In the genomic region with DNA sequence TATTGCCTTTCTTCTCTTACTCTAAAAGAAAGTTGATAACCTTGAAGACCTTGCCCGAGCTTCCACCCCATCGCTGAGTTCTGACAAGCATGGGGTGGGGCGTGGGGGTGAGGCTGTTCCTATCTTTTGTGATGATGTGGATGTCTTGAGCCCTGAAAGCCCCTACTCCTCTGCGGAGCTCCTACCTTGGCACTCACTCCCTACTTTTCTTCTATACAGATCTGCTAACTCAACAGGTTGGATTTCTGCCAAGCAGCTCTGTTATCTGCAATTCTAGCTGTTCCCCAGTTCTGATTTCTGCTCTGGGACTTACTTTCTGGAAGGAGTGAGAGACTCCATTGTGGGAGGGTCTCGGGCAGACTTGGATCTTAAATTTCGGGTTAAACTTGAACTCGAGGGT, we compare ENCODE assay signal across 15 mouse cellular contexts. TPM values are rescaled to one million over a fixed set of nuclear protein-coding genes. Genes with fewer than 3 reads are reported as not detected.
DNase-seq lines count a peak whose midpoint lies in the region; TF ChIP-seq lines count a peak whose summit lies in the region.
"Had no signal": no experiment of that assay in that cellular context is flagged by ENCODE, and none has a peak within 500 bp of the region (broad histone marks: within the 10 kb centered on the region; RNA-seq: fewer than 3 reads in every experiment).

No protein-coding gene starts in this region.

- no peaks in the 10 kb centered on the region for H3K4me1 ChIP-seq in heart, adult 2 months (ENCODE audit: control insufficient read depth, insufficient read depth, low read length)
- H3K4me1 ChIP-seq in bone marrow macrophage, adult 2 months (ENCODE audit: control insufficient read depth, insufficient read depth, low read length): peaks cover 33% of the 10 kb centered on the region
- H3K4me1 ChIP-seq in liver, adult 2 months (ENCODE audit: control insufficient read depth, insufficient read depth, low read length): peaks cover 2% of the 10 kb centered on the region; the same call in 1 of the 2 replicates
- H3K4me1 ChIP-seq in midbrain, embryonic 10.5 days: peaks cover 5% of the 10 kb centered on the region; the same call in 1 of the 2 replicates

- H3K4me3 ChIP-seq in heart, adult 2 months: no peak overlapping the region
- no peak overlapping the region for H3K4me3 ChIP-seq in bone marrow macrophage, adult 2 months (ENCODE audit: insufficient read depth, low read length)
- no peak overlapping the region for H3K4me3 ChIP-seq in liver, adult 2 months (ENCODE audit: insufficient read depth, low read depth, low read length)
- H3K4me3 ChIP-seq in midbrain, embryonic 10.5 days: no peak overlapping the region
- H3K4me3 ChIP-seq: embryonic facial prominence, embryonic 13.5 days; forebrain, embryonic 12.5 days; hindbrain, embryonic 12.5 days; limb, embryonic 12.5 days; stomach, embryonic 15.5 days had no signal

- H3K79me2 ChIP-seq in heart, adult 2 months (replicated peaks; ENCODE audit: control insufficient read depth, insufficient read depth, low read length): no peaks in the 10 kb centered on the region
- H3K79me2 ChIP-seq in liver, adult 2 months (ENCODE audit: control insufficient read depth, insufficient read depth, low read length): no peaks in the 10 kb centered on the region

- no peak for TF ChIP-seq EP300 in heart, adult 2 months (IDR thresholded peaks at IDR 0.05; ENCODE audit: insufficient read depth, low read depth, low read length)

- 26% methylated on average over 7 of the region's 7 CpGs for WGBS in heart, adult 2 months
- 68% methylated on average over 7 of the region's 7 CpGs for WGBS in liver, adult 2 months
- 86% methylated on average over 7 of the region's 7 CpGs for WGBS in midbrain, embryonic 10.5 days

- TF ChIP-seq CTCF in heart, adult 2 months (IDR thresholded peaks at IDR 0.05): no peak
- TF ChIP-seq CTCF in bone marrow macrophage, adult 2 months (IDR thresholded peaks at IDR 0.05; ENCODE audit: low read depth, low read length): no peak
- no peak for TF ChIP-seq CTCF in liver, adult 2 months (IDR thresholded peaks at IDR 0.05; ENCODE audit: low read depth, low read length)

- no peak for TF ChIP-seq POLR2A in heart, adult 2 months (IDR thresholded peaks at IDR 0.05; ENCODE audit: insufficient read depth, low read depth, low read length)
- no peak for TF ChIP-seq POLR2A in bone marrow macrophage, adult 2 months (IDR thresholded peaks at IDR 0.05; ENCODE audit: borderline replicate concordance, low read depth, low read length)
- TF ChIP-seq POLR2A in liver, adult 2 months (IDR thresholded peaks at IDR 0.05; ENCODE audit: extremely low read depth, insufficient read depth, low read length): no peak

- H3K9ac ChIP-seq in heart, adult 2 months (ENCODE audit: low read depth, low read length): no peak overlapping the region
- peak overlapping the region; percentile 2; the same call in 1 of the 2 replicates for H3K9ac ChIP-seq in liver, adult 2 months (ENCODE audit: low read depth, low read length)
- H3K9ac ChIP-seq: embryonic facial prominence, embryonic 13.5 days; forebrain, embryonic 12.5 days; hindbrain, embryonic 12.5 days; limb, embryonic 12.5 days; stomach, embryonic 15.5 days had no signal

- no peaks in the 10 kb centered on the region for H3K9me3 ChIP-seq in midbrain, embryonic 10.5 days (replicated peaks)
- H3K9me3 ChIP-seq: embryonic facial prominence, embryonic 13.5 days; forebrain, embryonic 12.5 days; hindbrain, embryonic 12.5 days; limb, embryonic 12.5 days; stomach, embryonic 15.5 days had no signal

- no peaks in the 10 kb centered on the region for H3K36me3 ChIP-seq in heart, adult 2 months (ENCODE audit: control insufficient read depth, insufficient read depth, low read length)
- no peaks in the 10 kb centered on the region for H3K36me3 ChIP-seq in liver, adult 2 months (ENCODE audit: control insufficient read depth, insufficient read depth, low read length)
- no peaks in the 10 kb centered on the region for H3K36me3 ChIP-seq in midbrain, embryonic 10.5 days
- H3K36me3 ChIP-seq: embryonic facial prominence, embryonic 13.5 days; forebrain, embryonic 12.5 days; hindbrain, embryonic 12.5 days; limb, embryonic 12.5 days; stomach, embryonic 15.5 days had no signal

- peaks cover 2% of the 10 kb centered on the region; the same call in 1 of the 2 replicates for H3K27me3 ChIP-seq in heart, adult 2 months (ENCODE audit: control insufficient read depth, insufficient read depth, low read length)
- H3K27me3 ChIP-seq in liver, adult 2 months (ENCODE audit: control insufficient read depth, insufficient read depth, low read length): no peaks in the 10 kb centered on the region; the same call in 1 of the 2 replicates
- no peaks in the 10 kb centered on the region; the same call in 1 of the 2 replicates for H3K27me3 ChIP-seq in midbrain, embryonic 10.5 days (ENCODE audit: low read depth, poor library complexity, severe bottlenecking)
- H3K27me3 ChIP-seq: embryonic facial prominence, embryonic 13.5 days; hindbrain, embryonic 12.5 days; stomach, embryonic 15.5 days had no signal

- DNase-seq in heart, adult 11 months: peak; percentile 81
- no peak for DNase-seq in heart, adult 2 months
- DNase-seq in kidney, postnatal 14 days: peak; percentile 28
- DNase-seq in kidney, adult 18-20 months: no peak
- no peak for DNase-seq in liver, adult 2 months (ENCODE audit: extremely low read depth, low read depth, low spot score)
- no peak for DNase-seq in cerebellum, adult 9-10 months
- DNase-seq in midbrain, embryonic 10.5 days (ENCODE audit: low spot score): no peak
- DNase-seq: cerebellum, postnatal 25 days; gastrocnemius, postnatal 14 days had no signal

- intact Hi-C loops in heart, adult 2 months (cut with DNase I): no loop called here

- no peak overlapping the region for H3K27ac ChIP-seq in heart, adult 2 months
- peak overlapping the region; percentile 11; the same call in 1 of the 2 replicates for H3K27ac ChIP-seq in bone marrow macrophage, adult 2 months (ENCODE audit: insufficient read depth, low read depth, low read length)
- H3K27ac ChIP-seq in liver, adult 2 months (replicated peaks; ENCODE audit: insufficient read depth, low read depth, low read length): 0 out of 2 replicates have a peak overlapping the region, but pooled peaks have one; percentile 4
- H3K27ac ChIP-seq in midbrain, embryonic 10.5 days (replicated peaks): no peak overlapping the region
- H3K27ac ChIP-seq: embryonic facial prominence, embryonic 13.5 days; forebrain, embryonic 12.5 days; hindbrain, embryonic 12.5 days; limb, embryonic 12.5 days; stomach, embryonic 15.5 days had no signal

RNA-seq across cellular contexts. Expression of a gene that starts 14.3 kb away (rescaled TPM):
- 1 to 10 TPM; 6.7 to 8.4 TPM for total RNA-seq in heart, adult 2 months (2021)
- polyA plus RNA-seq in heart, adult 2 months (2012; rRNA removed): 2.9 and 3.6 TPM in 2 replicates
- 37.0 and 41.5 TPM in 2 replicates for polyA plus RNA-seq in bone marrow macrophage, adult 2 months (2012; ENCODE audit: insufficient read depth, insufficient read length, missing spikeins)
- total RNA-seq in liver, adult 2 months (2014; rRNA removed): 6.6 and 7.1 TPM in 2 replicates
- 2.7 and 2.9 TPM in 2 replicates for polyA plus RNA-seq in liver, adult 2 months (2012; rRNA removed)
- 8.9 and 9.2 TPM in 2 replicates for polyA plus RNA-seq in midbrain, embryonic 10.5 days (2016; fragmentation: Nextera tagmentation; extraction: Ambion mirVana)

Comparison
In these comparisons a context has a peak if more than half of its experiments do, and no peak if none do; other contexts are left out.
1. DNase-seq: peak in heart, adult 11 months (single experiment) and kidney, postnatal 14 days (single experiment); none in heart, adult 2 months (0 of 2), kidney, adult 18-20 months (single experiment), liver, adult 2 months (single experiment), cerebellum, adult 9-10 months (single experiment) and midbrain, embryonic 10.5 days (single experiment).
2. H3K27ac ChIP-seq: peak in bone marrow macrophage, adult 2 months (single experiment) and liver, adult 2 months (single experiment); none in heart, adult 2 months (single experiment) and midbrain, embryonic 10.5 days (single experiment).